Mouse (Mus musculus): ENCODE measurements around the gene Tmem255b.

DNA sequence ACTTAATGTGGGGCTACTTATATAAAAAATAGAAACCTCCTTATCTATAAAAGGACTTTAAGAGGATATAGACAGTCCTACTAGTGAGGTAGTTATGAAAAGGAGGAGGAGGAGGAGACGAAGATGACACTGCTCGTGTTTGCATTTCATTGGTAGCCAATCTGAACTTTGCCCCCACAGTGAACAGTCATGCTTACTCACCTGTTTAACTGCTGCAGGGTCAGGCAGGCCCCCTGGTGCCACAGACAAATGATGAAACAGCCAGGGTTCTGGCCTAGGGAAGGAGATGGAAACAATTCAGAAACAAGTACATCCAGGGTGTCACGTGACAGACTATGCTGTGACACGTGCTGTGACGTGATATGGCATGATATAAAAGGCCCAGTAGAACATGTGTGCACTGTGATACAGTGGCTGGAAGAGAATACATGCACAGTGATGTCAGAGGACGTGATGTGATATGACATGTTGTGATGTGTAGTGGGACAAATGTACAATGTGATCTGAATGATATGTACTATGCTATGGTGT lies 16.8 kb downstream of the Tmem255b start:
- TF ChIP-seq CTCF (IDR thresholded peaks at IDR 0.05; ENCODE audit: extremely low read depth, insufficient read depth, insufficient read length, insufficient replicate concordance) (no peak), POLR2A (IDR thresholded peaks at IDR 0.05; ENCODE audit: low read depth, low read length) (no peak)

Measured in spleen, adult 2 months (tissue).